Mouse (Mus musculus): ENCODE measurements at regions not wholly inside any gene's neighbourhood (a gene's known extent, or its start where the extent isn't known, plus 50 kb on each side); places are given as distances from the start of the nearest gene placed in this dataset.

DNA sequence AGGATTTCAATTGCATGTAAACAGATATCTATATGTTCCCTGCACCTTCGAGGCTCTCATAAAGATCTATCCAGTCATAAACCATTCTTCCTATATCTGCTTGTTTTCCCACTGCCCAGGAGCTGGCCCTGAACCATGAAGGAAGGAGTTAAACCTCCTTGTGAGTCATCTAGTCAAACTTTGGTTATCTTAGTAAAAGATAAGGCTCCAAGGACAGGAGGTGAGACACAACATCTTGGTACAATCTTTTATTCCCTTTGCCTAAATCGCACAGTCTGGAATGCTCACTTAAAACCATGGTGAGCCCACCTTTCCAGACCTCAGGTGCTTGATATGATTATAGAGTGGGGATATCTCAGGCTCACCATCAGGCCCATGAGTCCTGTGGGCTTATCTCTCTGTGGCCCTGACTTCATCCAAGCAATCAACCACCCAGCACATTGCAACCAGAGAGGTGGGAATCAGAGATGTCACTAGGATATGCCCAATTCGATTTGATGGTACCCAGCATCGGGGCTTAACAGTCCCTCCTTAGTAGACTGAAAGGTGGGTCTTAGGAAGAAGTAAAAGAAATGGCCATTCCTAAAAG lies 65.2 kb upstream of the Rreb1 start:
- TF ChIP-seq CTCF (conservative IDR thresholded peaks at IDR 0.05; ENCODE audit: low read length) (no peak), POU5F1 (IDR thresholded peaks at IDR 0.05; ENCODE audit: borderline replicate concordance, low read length) (no peak)
